Mouse (Mus musculus): Measurements from ENCODE around the gene Zdhhc19. TPM values are rescaled to one million over a fixed set of nuclear protein-coding genes. Genes with fewer than 3 reads are reported as not detected.
"Not testable (repeated sequence)": the region's sequence is repeated elsewhere in the genome, so short reads cannot be mapped to it uniquely, and the experiment has no call there.

Gene Zdhhc19
- polyA plus RNA-seq, 1 experiment from 2014 or later = not detected

GRCm38 (mm10) chr16:32494371-32494770 is 1.7 kb upstream of the Zdhhc19 start:
- ATAC-seq (replicated peaks; ENCODE audit: low FRiP score); H3K27ac ChIP-seq (ENCODE audit: low read depth, low read length); H3K4me1 ChIP-seq (replicated peaks; ENCODE audit: control insufficient read depth, insufficient read depth, low read length); H3K4me3 ChIP-seq (ENCODE audit: low read depth, low read length); DNase-seq (ENCODE audit: low spot score); H3K9ac ChIP-seq (ENCODE audit: low read depth, low read length); H3K4me2 ChIP-seq; H3K36me3 ChIP-seq (ENCODE audit: control insufficient read depth, insufficient read depth, low read length); H3K27me3 ChIP-seq (replicated peaks; ENCODE audit: control insufficient read depth, insufficient read depth, low read length); H3K9me3 ChIP-seq (ENCODE audit: control insufficient read depth, low read length): not testable (repeated sequence)
- 63% methylated on average over 6 of the region's 6 CpGs for WGBS

GRCm38 (mm10) chr16:32498996-32499395 is 2.9 kb downstream of the Zdhhc19 start:
- DNase-seq (ENCODE audit: low spot score) (peak; percentile 31), ATAC-seq (replicated peaks; ENCODE audit: low FRiP score) (no peak)
- no peak overlapping the region for H3K4me3 ChIP-seq (ENCODE audit: low read depth, low read length)
- H3K4me1 ChIP-seq (replicated peaks; ENCODE audit: control insufficient read depth, insufficient read depth, low read length) = peaks cover 3% of the 10 kb centered on the region
- no peak overlapping the region; the same call in 1 of the 2 replicates for H3K4me2 ChIP-seq
- H3K36me3 ChIP-seq (ENCODE audit: control insufficient read depth, insufficient read depth, low read length) = no peaks in the 10 kb centered on the region
- whole genome bisulfite sequencing = 45% methylated on average over 13 of the region's 13 CpGs
- no peaks in the 10 kb centered on the region for H3K9me3 ChIP-seq (ENCODE audit: control insufficient read depth, low read length)
- H3K27me3 ChIP-seq (replicated peaks; ENCODE audit: control insufficient read depth, insufficient read depth, low read length) = peaks cover 5% of the 10 kb centered on the region; the same call in 1 of the 2 replicates
- no peak overlapping the region for H3K9ac ChIP-seq (ENCODE audit: low read depth, low read length)
- no peak overlapping the region for H3K27ac ChIP-seq (ENCODE audit: low read depth, low read length)

GRCm38 (mm10) chr16:32499430-32500037 is 3.5 kb downstream of the Zdhhc19 start:
- H3K9me3 ChIP-seq (ENCODE audit: control insufficient read depth, low read length) = no peaks in the 10 kb centered on the region
- peaks cover 5% of the 10 kb centered on the region; the same call in 1 of the 2 replicates for H3K27me3 ChIP-seq (replicated peaks; ENCODE audit: control insufficient read depth, insufficient read depth, low read length)
- H3K36me3 ChIP-seq (ENCODE audit: control insufficient read depth, insufficient read depth, low read length) = no peaks in the 10 kb centered on the region
- H3K27ac ChIP-seq (ENCODE audit: low read depth, low read length) = no peak overlapping the region
- peak overlapping the region; percentile 21; the same call in 1 of the 2 replicates for H3K4me3 ChIP-seq (ENCODE audit: low read depth, low read length)
- WGBS = 5% methylated on average over 22 of the region's 22 CpGs
- peak overlapping the region; percentile 64 for H3K4me2 ChIP-seq
- 0 out of 2 replicates have a peak overlapping the region, but pooled peaks have one; percentile 50 for H3K9ac ChIP-seq (ENCODE audit: low read depth, low read length)
- DNase-seq (ENCODE audit: low spot score) (peak; percentile 83), ATAC-seq (replicated peaks; ENCODE audit: low FRiP score) (peak; percentile 85)
- H3K4me1 ChIP-seq (replicated peaks; ENCODE audit: control insufficient read depth, insufficient read depth, low read length) = peaks cover 3% of the 10 kb centered on the region

- Histone ChIP-seq H3K36me3 (ENCODE audit: control insufficient read depth, insufficient read depth, low read length) (no peaks in the 10 kb centered on the region), H3K4me3 (ENCODE audit: low read depth, low read length) (no peak overlapping the region), H3K4me1 (replicated peaks; ENCODE audit: control insufficient read depth, insufficient read depth, low read length) (peaks cover 3% of the 10 kb centered on the region), H3K9me3 (ENCODE audit: control insufficient read depth, low read length) (no peaks in the 10 kb centered on the region), H3K27me3 (replicated peaks; ENCODE audit: control insufficient read depth, insufficient read depth, low read length) (peaks cover 5% of the 10 kb centered on the region; the same call in 1 of the 2 replicates), H3K9ac (ENCODE audit: low read depth, low read length) (no peak overlapping the region), H3K27ac (ENCODE audit: low read depth, low read length) (no peak overlapping the region), H3K4me2 (no peak overlapping the region)
- WGBS = 77% methylated on average over 7 of the region's 7 CpGs
- ATAC-seq (replicated peaks; ENCODE audit: low FRiP score) (no peak), DNase-seq (ENCODE audit: low spot score) (no peak)
These were observed 5.4 kb downstream of the Zdhhc19 start for GRCm38 (mm10) chr16:32501459-32501858.

GRCm38 (mm10) chr16:32502621-32503335 is 6.7 kb downstream of the Zdhhc19 start:
- ATAC-seq (replicated peaks; ENCODE audit: low FRiP score) = no peak
- no peak overlapping the region for H3K4me2 ChIP-seq
- no peak overlapping the region for H3K4me3 ChIP-seq (ENCODE audit: low read depth, low read length)
- H3K4me1 ChIP-seq (replicated peaks; ENCODE audit: control insufficient read depth, insufficient read depth, low read length) = peaks cover 12% of the 10 kb centered on the region
- no peak overlapping the region for H3K9ac ChIP-seq (ENCODE audit: low read depth, low read length)
- 78% methylated on average over 12 of the region's 12 CpGs for WGBS
- peaks cover 5% of the 10 kb centered on the region; the same call in 1 of the 2 replicates for H3K27me3 ChIP-seq (replicated peaks; ENCODE audit: control insufficient read depth, insufficient read depth, low read length)
- no peak overlapping the region for H3K27ac ChIP-seq (ENCODE audit: low read depth, low read length)
- H3K36me3 ChIP-seq (ENCODE audit: control insufficient read depth, insufficient read depth, low read length) = no peaks in the 10 kb centered on the region
- no peak for DNase-seq (ENCODE audit: low spot score)
- H3K9me3 ChIP-seq (ENCODE audit: control insufficient read depth, low read length) = no peaks in the 10 kb centered on the region

GRCm38 (mm10) chr16:32503633-32504032 is 7.6 kb downstream of the Zdhhc19 start:
- ATAC-seq (replicated peaks; ENCODE audit: low FRiP score) (no peak), DNase-seq (ENCODE audit: low spot score) (no peak)
- H3K27me3 ChIP-seq (replicated peaks; ENCODE audit: control insufficient read depth, insufficient read depth, low read length) = peaks cover 5% of the 10 kb centered on the region; the same call in 1 of the 2 replicates
- 83% methylated on average over 6 of the region's 6 CpGs for WGBS
- H3K4me2 ChIP-seq = no peak overlapping the region
- no peaks in the 10 kb centered on the region for H3K36me3 ChIP-seq (ENCODE audit: control insufficient read depth, insufficient read depth, low read length)
- no peak overlapping the region for H3K27ac ChIP-seq (ENCODE audit: low read depth, low read length)
- H3K9me3 ChIP-seq (ENCODE audit: control insufficient read depth, low read length) = no peaks in the 10 kb centered on the region
- peaks cover 18% of the 10 kb centered on the region for H3K4me1 ChIP-seq (replicated peaks; ENCODE audit: control insufficient read depth, insufficient read depth, low read length)
- no peak overlapping the region for H3K4me3 ChIP-seq (ENCODE audit: low read depth, low read length)
- no peak overlapping the region for H3K9ac ChIP-seq (ENCODE audit: low read depth, low read length)

- Histone ChIP-seq H3K27ac (ENCODE audit: low read depth, low read length) (no peak overlapping the region), H3K9me3 (ENCODE audit: control insufficient read depth, low read length) (no peaks in the 10 kb centered on the region), H3K27me3 (replicated peaks; ENCODE audit: control insufficient read depth, insufficient read depth, low read length) (peaks cover 4% of the 10 kb centered on the region; the same call in 1 of the 2 replicates), H3K4me3 (ENCODE audit: low read depth, low read length) (no peak overlapping the region), H3K4me2 (no peak overlapping the region), H3K36me3 (ENCODE audit: control insufficient read depth, insufficient read depth, low read length) (no peaks in the 10 kb centered on the region), H3K4me1 (replicated peaks; ENCODE audit: control insufficient read depth, insufficient read depth, low read length) (peaks cover 41% of the 10 kb centered on the region), H3K9ac (ENCODE audit: low read depth, low read length) (no peak overlapping the region)
- ATAC-seq (replicated peaks; ENCODE audit: low FRiP score) (no peak), DNase-seq (ENCODE audit: low spot score) (no peak)
- WGBS = 84% methylated on average over 8 of the region's 8 CpGs
These were observed 10.2 kb downstream of the Zdhhc19 start for GRCm38 (mm10) chr16:32506298-32506697.

GRCm38 (mm10) chr16:32506868-32507267 is 10.8 kb downstream of the Zdhhc19 start:
- no peak overlapping the region for H3K4me2 ChIP-seq
- peaks cover 47% of the 10 kb centered on the region for H3K4me1 ChIP-seq (replicated peaks; ENCODE audit: control insufficient read depth, insufficient read depth, low read length)
- WGBS = 73% methylated on average over 7 of the region's 7 CpGs
- H3K27me3 ChIP-seq (replicated peaks; ENCODE audit: control insufficient read depth, insufficient read depth, low read length) = no peaks in the 10 kb centered on the region
- H3K9ac ChIP-seq (ENCODE audit: low read depth, low read length) = no peak overlapping the region
- no peaks in the 10 kb centered on the region for H3K9me3 ChIP-seq (ENCODE audit: control insufficient read depth, low read length)
- no peak overlapping the region for H3K27ac ChIP-seq (ENCODE audit: low read depth, low read length)
- H3K4me3 ChIP-seq (ENCODE audit: low read depth, low read length) = no peak overlapping the region
- DNase-seq (ENCODE audit: low spot score) (no peak), ATAC-seq (replicated peaks; ENCODE audit: low FRiP score) (no peak)
- H3K36me3 ChIP-seq (ENCODE audit: control insufficient read depth, insufficient read depth, low read length) = no peaks in the 10 kb centered on the region
